Mouse (Mus musculus): ENCODE data around the gene Mapkapk2. TPM values are rescaled to one million over a fixed set of nuclear protein-coding genes. Genes with fewer than 3 reads are reported as not detected.

The Mapkapk2 gene
- polyA plus RNA-seq, 1 experiment, result 120 TPM

- no peak for TF ChIP-seq POLR2A (IDR thresholded peaks at IDR 0.05; ENCODE audit: borderline replicate concordance, extremely low read depth, low read depth, low read length)
- peak; percentile 80 for TF ChIP-seq CTCF (IDR thresholded peaks at IDR 0.05; ENCODE audit: insufficient read depth, low read length)
- DNase-seq, result peak; percentile 54
- H3K4me3 ChIP-seq (replicated peaks; ENCODE audit: extremely low read depth, low read depth, low read length), result no peak overlapping the region
- 0 out of 2 replicates have a peak, but pooled peaks cover 2% of the 10 kb centered on the region for H3K4me1 ChIP-seq (ENCODE audit: control insufficient read depth, insufficient read depth, low read length)
- 10% methylated on average over 6 of the region's 6 CpGs for WGBS
Measured at GRCm38 (mm10) chr1:131115932-131116331, 18.3 kb upstream of the Mapkapk2 start.

- TF ChIP-seq POLR2A (IDR thresholded peaks at IDR 0.05; ENCODE audit: borderline replicate concordance, extremely low read depth, low read depth, low read length), result no peak
- TF ChIP-seq CTCF (IDR thresholded peaks at IDR 0.05; ENCODE audit: insufficient read depth, low read length), result peak; percentile 40; the same call in 1 of the 2 replicates
- DNase-seq, result peak; percentile 53
- 20% methylated on average over 6 of the region's 6 CpGs for WGBS
- Histone ChIP-seq H3K4me3 (replicated peaks; ENCODE audit: extremely low read depth, low read depth, low read length) (no peak overlapping the region), H3K4me1 (ENCODE audit: control insufficient read depth, insufficient read depth, low read length) (peaks cover 5% of the 10 kb centered on the region; the same call in 1 of the 2 replicates)
Measured at GRCm38 (mm10) chr1:131112576-131112975, 14.9 kb upstream of the Mapkapk2 start.

GRCm38 (mm10) chr1:131110525-131111106 lies 13.0 kb upstream of the Mapkapk2 start:
- 50% methylated on average over 12 of the region's 12 CpGs for WGBS
- Histone ChIP-seq H3K4me1 (ENCODE audit: control insufficient read depth, insufficient read depth, low read length) (peaks cover 6% of the 10 kb centered on the region; the same call in 1 of the 2 replicates), H3K4me3 (replicated peaks; ENCODE audit: extremely low read depth, low read depth, low read length) (no peak overlapping the region)
- no peak for TF ChIP-seq POLR2A (IDR thresholded peaks at IDR 0.05; ENCODE audit: borderline replicate concordance, extremely low read depth, low read depth, low read length)
- TF ChIP-seq CTCF (IDR thresholded peaks at IDR 0.05; ENCODE audit: insufficient read depth, low read length), result no peak
- no peak for DNase-seq

- Histone ChIP-seq H3K4me3 (replicated peaks; ENCODE audit: extremely low read depth, low read depth, low read length) (no peak overlapping the region), H3K4me1 (ENCODE audit: control insufficient read depth, insufficient read depth, low read length) (peaks cover 6% of the 10 kb centered on the region; the same call in 1 of the 2 replicates)
- 47% methylated on average over 10 of the region's 10 CpGs for WGBS
- DNase-seq, result no peak
- no peak for TF ChIP-seq CTCF (IDR thresholded peaks at IDR 0.05; ENCODE audit: insufficient read depth, low read length)
- TF ChIP-seq POLR2A (IDR thresholded peaks at IDR 0.05; ENCODE audit: borderline replicate concordance, extremely low read depth, low read depth, low read length), result no peak
Measured at GRCm38 (mm10) chr1:131107575-131108308, 10.1 kb upstream of the Mapkapk2 start.

GRCm38 (mm10) chr1:131103776-131104424 lies 6.3 kb upstream of the Mapkapk2 start:
- TF ChIP-seq CTCF (IDR thresholded peaks at IDR 0.05; ENCODE audit: insufficient read depth, low read length), result no peak
- no peak for TF ChIP-seq POLR2A (IDR thresholded peaks at IDR 0.05; ENCODE audit: borderline replicate concordance, extremely low read depth, low read depth, low read length)
- DNase-seq, result no peak
- 0 out of 2 replicates have a peak, but pooled peaks cover 2% of the 10 kb centered on the region for H3K4me1 ChIP-seq (ENCODE audit: control insufficient read depth, insufficient read depth, low read length)
- H3K4me3 ChIP-seq (replicated peaks; ENCODE audit: extremely low read depth, low read depth, low read length), result no peak overlapping the region
- 60% methylated on average over 10 of the region's 10 CpGs for WGBS

- Histone ChIP-seq H3K4me3 (replicated peaks; ENCODE audit: extremely low read depth, low read depth, low read length) (no peak overlapping the region), H3K4me1 (ENCODE audit: control insufficient read depth, insufficient read depth, low read length) (peaks cover 2% of the 10 kb centered on the region; the same call in 1 of the 2 replicates)
- no peak for TF ChIP-seq CTCF (IDR thresholded peaks at IDR 0.05; ENCODE audit: insufficient read depth, low read length)
- no peak for TF ChIP-seq POLR2A (IDR thresholded peaks at IDR 0.05; ENCODE audit: borderline replicate concordance, extremely low read depth, low read depth, low read length)
- WGBS, result 63% methylated on average over 1 of the region's 1 CpGs
- DNase-seq, result no peak
Measured at GRCm38 (mm10) chr1:131100808-131101207, 3.2 kb upstream of the Mapkapk2 start.

GRCm38 (mm10) chr1:131096803-131097699 lies 575 bp downstream of the Mapkapk2 start:
- Histone ChIP-seq H3K4me3 (replicated peaks; ENCODE audit: extremely low read depth, low read depth, low read length) (peak overlapping the region; percentile 83), H3K4me1 (ENCODE audit: control insufficient read depth, insufficient read depth, low read length) (peaks cover 19% of the 10 kb centered on the region)
- TF ChIP-seq CTCF (IDR thresholded peaks at IDR 0.05; ENCODE audit: insufficient read depth, low read length), result no peak
- peak; percentile 26; the same call in 1 of the 2 replicates for TF ChIP-seq POLR2A (IDR thresholded peaks at IDR 0.05; ENCODE audit: borderline replicate concordance, extremely low read depth, low read depth, low read length)
- peak; percentile 75 for DNase-seq
- WGBS, result under 1% methylated on average over 95 of the region's 98 CpGs

- Histone ChIP-seq H3K4me1 (ENCODE audit: control insufficient read depth, insufficient read depth, low read length) (peaks cover 21% of the 10 kb centered on the region), H3K4me3 (replicated peaks; ENCODE audit: extremely low read depth, low read depth, low read length) (peak overlapping the region; percentile 83)
- WGBS, result 11% methylated on average over 9 of the region's 9 CpGs
- TF ChIP-seq POLR2A (IDR thresholded peaks at IDR 0.05; ENCODE audit: borderline replicate concordance, extremely low read depth, low read depth, low read length) (no peak), CTCF (IDR thresholded peaks at IDR 0.05; ENCODE audit: insufficient read depth, low read length) (no peak)
- no peak for DNase-seq
Measured at GRCm38 (mm10) chr1:131096132-131096695, 1.4 kb downstream of the Mapkapk2 start.
